Mouse (Mus musculus) heart, embryonic 16.5 days (tissue): ENCODE data around the gene Smg1. TPM values are rescaled to one million over a fixed set of nuclear protein-coding genes. Genes with fewer than 3 reads are reported as not detected.

Source experiments
- ATAC-seq: fragments of 200-750 bp; cut with Nextera tagmentation; replicated peaks from 2 replicates; pipeline ENCODE4 v1.8.0; 2017; ENCODE audit warnings: moderate number of reproducible peaks; ENCODE audit not compliant: insufficient read depth, low FRiP score; ENCODE audit errors: extremely low read depth
- H3K27ac ChIP-seq: fragments of 300-500 bp; sonication (generic); 2 replicates; pipeline ENCODE4 v1.5.1; 2014; ENCODE audit warnings: mild to moderate bottlenecking, low read length, control low read depth, moderate library complexity
- H3K27me3 ChIP-seq: fragments of 300-500 bp; sonication (generic); 2 replicates; pipeline ENCODE4 v1.6.1; 2014; ENCODE audit warnings: low read length, mixed read lengths; ENCODE audit not compliant: control insufficient read depth, insufficient read depth
- H3K36me3 ChIP-seq: fragments of 300-500 bp; sonication (generic); 2 replicates; pipeline ENCODE4 v1.6.1; 2014; ENCODE audit not compliant: control insufficient read depth, insufficient read depth
- H3K4me1 ChIP-seq: fragments of 300-500 bp; sonication (generic); 2 replicates; pipeline ENCODE4 v1.6.1; 2014; ENCODE audit warnings: low read length, mixed read lengths; ENCODE audit not compliant: control insufficient read depth, insufficient read depth
- H3K4me2 ChIP-seq: fragments of 300-500 bp; sonication (generic); 2 replicates; pipeline ENCODE4 v1.6.1; 2014; ENCODE audit warnings: low read depth, mild to moderate bottlenecking, control low read depth, low read length
- H3K4me3 ChIP-seq: fragments of 300-500 bp; sonication (generic); 2 replicates; pipeline ENCODE4 v1.5.1; 2014; ENCODE audit warnings: mild to moderate bottlenecking, control low read depth, low read length
- H3K9ac ChIP-seq: fragments of 300-500 bp; sonication (generic); 2 replicates; pipeline ENCODE4 v1.6.1; 2014; ENCODE audit warnings: low read length, control low read depth
- H3K9me3 ChIP-seq: fragments of 300-500 bp; sonication (generic); replicated peaks from 2 replicates; pipeline ENCODE4 v1.6.1; 2016; ENCODE audit warnings: low read length; ENCODE audit not compliant: control insufficient read depth
- WGBS: fragments of 180-500 bp; shearing (Covaris S2); extraction: QIAGEN DNeasy Blood & Tissue Kit; methylation state at CpG from one replicate; pipeline ENCODE4 v1.1.7; 2014; 5-methylcytosine and 5-hydroxymethylcytosine counted together
- polyA plus RNA-seq: library from polyadenylated mRNA; unstranded; fragments of >200 nt; fragmentation: Nextera tagmentation; extraction: Ambion mirVana; gene quantifications from 2 replicates; pipeline ENCODE4 v1.2.1, GENCODE M21; 2015

The Smg1 gene
- polyA plus RNA-seq, 1 experiment from 2014 or later, result 13.9 TPM

DNA sequence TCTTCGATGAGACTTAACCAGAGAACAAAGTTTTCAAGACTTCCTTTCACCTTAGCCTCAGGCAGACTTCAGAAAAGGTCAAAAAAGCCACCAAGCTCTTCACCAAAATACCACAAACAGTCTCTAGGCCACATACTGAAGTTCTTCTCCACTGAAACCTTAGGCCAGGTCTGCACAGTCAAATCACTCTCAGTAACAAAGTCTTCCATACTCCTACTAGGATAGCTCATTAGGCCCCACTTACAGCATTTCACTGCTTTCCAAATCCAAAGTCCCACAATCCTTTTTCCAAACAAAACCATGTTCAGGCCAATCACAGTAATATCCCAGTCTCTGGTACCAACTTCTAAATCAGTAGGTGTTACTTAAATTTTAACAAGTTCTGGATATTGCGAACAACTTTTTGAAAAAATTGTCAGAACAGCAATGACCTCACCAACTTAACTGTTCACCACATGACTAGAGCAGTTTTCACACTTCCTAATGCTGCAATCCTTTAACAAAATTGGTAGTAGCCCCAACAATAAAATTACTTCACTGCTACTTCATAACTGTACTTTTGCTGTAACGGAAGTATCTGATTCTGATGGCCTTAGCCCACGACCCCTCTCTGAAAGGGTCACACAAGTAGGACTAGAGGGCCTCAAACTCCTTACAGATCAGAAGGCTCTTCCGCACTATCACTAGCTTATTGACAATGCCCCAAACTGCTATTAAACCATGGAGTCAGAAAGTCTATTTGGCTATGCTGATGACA is 129.8 kb downstream of the Smg1 start:
- no peaks in the 10 kb centered on the region for H3K27me3 ChIP-seq
- H3K4me1 ChIP-seq, result peaks cover 42% of the 10 kb centered on the region
- H3K27ac ChIP-seq, result no peak overlapping the region
- peak overlapping the region; percentile 89 for H3K4me3 ChIP-seq
- 51% methylated on average over 5 of the region's 5 CpGs for WGBS
- H3K4me2 ChIP-seq, result peak overlapping the region; percentile 91
- H3K9me3 ChIP-seq, result no peaks in the 10 kb centered on the region
- 0 out of 2 replicates have a peak overlapping the region, but pooled peaks have one; percentile 21 for H3K9ac ChIP-seq
- ATAC-seq, result no peak
- peaks cover 49% of the 10 kb centered on the region for H3K36me3 ChIP-seq

GRCm38 (mm10) chr7:118111128-118111527 is 132.3 kb downstream of the Smg1 start:
- Histone ChIP-seq H3K27ac (no peak overlapping the region), H3K4me2 (peak overlapping the region; percentile 40), H3K9me3 (no peaks in the 10 kb centered on the region), H3K9ac (no peak overlapping the region), H3K4me3 (peak overlapping the region; percentile 25), H3K36me3 (peaks cover 66% of the 10 kb centered on the region), H3K27me3 (no peaks in the 10 kb centered on the region), H3K4me1 (peaks cover 42% of the 10 kb centered on the region)
- WGBS, result 64% methylated on average over 3 of the region's 3 CpGs
- ATAC-seq, result no peak

DNA sequence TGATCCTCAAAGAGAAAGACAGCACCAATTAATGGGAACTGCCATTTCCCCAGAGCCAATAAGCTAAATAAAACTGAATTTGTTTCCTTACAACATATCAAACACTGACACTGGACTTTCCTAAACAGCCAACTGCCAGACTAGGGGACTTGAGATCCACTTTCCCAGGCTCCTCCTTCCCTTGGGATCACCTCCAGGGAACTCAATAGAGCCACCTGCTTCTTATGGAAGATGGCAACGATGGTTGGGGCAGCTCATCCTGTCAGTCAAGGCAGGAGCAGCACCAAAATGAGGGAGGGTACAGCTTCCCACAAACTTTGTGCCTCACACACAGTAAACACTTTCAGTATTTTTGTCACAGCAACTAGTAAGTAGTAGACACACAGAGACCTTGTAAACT is 135.8 kb downstream of the Smg1 start:
- peaks cover 22% of the 10 kb centered on the region for H3K4me1 ChIP-seq
- 54% methylated on average over 1 of the region's 1 CpGs for WGBS
- H3K9ac ChIP-seq, result no peak overlapping the region

DNA sequence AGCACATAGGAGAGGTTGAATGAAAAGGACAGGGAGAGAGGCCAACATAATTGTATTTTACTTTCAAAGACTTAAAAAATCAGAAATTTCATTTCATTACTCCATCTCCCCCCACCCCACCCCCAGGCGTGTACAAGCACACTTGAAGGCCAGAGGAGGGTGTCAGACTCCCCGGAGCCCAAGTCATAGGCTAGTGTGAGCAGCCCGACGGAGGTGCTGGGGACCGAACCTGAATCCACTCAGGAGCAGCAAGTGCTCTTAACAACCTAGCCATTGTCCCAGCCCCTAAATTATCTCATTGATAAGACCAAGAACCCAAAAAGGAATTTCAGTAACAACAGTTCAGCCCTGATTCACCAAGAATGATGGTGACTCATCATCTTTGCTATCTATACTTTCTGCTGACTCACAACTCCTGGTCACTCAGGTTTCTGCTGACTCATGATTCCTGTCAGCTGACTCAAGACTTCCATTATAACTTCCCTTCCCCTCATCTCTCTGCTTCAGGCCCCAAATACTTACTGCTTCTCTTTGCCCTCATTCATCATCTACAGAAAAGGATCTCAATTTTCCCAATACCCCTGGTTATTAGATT is 138.9 kb downstream of the Smg1 start:
- no peaks in the 10 kb centered on the region for H3K27me3 ChIP-seq
- 61% methylated on average over 5 of the region's 5 CpGs for WGBS
- ATAC-seq, result no peak
- no peaks in the 10 kb centered on the region for H3K9me3 ChIP-seq
- H3K27ac ChIP-seq, result no peak overlapping the region
- H3K4me3 ChIP-seq, result no peak overlapping the region
- H3K4me1 ChIP-seq, result peaks cover 2% of the 10 kb centered on the region; the same call in 1 of the 2 replicates
- peaks cover 46% of the 10 kb centered on the region for H3K36me3 ChIP-seq
- no peak overlapping the region for H3K9ac ChIP-seq
- H3K4me2 ChIP-seq, result no peak overlapping the region

More for the DNA sequence above, 135.8 kb downstream of the Smg1 start:
- no peaks in the 10 kb centered on the region for H3K9me3 ChIP-seq
- H3K27me3 ChIP-seq, result no peaks in the 10 kb centered on the region
- H3K36me3 ChIP-seq, result peaks cover 73% of the 10 kb centered on the region
- H3K4me2 ChIP-seq, result no peak overlapping the region
- H3K4me3 ChIP-seq, result no peak overlapping the region
- H3K27ac ChIP-seq, result no peak overlapping the region
- ATAC-seq, result no peak

DNA sequence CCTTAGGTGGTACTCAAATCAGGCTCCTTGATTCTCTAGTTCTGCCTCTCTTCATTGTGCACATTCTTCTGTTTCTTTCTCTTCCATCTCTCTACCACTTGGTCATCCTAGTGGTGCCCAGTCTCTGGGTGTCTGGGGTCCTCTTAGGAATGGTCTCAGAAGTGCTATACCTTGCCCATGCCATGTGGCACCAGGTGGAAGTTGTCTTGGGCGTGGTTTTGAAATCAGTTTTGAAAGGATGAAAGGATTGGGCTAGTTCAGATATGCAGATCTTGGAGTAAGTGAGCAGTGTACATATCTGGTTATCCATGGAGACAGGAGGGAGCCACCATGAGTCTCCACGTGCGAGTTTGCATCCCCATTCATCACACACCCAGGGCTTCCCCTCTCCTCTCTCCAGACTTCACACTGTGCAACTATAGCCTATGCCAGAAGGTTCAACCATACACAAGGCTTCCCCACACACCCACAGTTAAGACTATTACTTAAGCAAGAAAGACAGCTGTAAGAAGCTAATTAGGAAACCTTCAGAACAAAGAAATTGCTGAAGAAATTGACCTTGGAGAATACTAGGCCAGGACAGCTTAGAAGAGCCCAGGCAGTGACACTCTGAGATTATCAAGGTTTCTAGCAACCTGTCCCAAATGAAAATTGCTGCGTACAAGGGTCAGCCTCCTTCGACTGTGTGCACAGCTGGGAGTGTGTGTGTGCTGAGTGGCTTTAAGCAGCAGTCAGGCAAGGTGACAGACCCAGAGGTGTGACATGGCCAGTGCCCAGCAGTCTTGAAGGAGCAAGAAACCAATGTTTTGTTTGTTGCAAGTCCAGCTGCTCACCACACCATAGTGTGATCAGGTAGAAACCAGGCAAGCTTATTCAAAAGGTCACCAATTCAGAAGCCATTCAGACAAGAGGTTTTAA is 139.7 kb downstream of the Smg1 start:
- Histone ChIP-seq H3K4me1 (peaks cover 2% of the 10 kb centered on the region; the same call in 1 of the 2 replicates), H3K27me3 (no peaks in the 10 kb centered on the region), H3K4me3 (no peak overlapping the region), H3K27ac (no peak overlapping the region), H3K9me3 (no peaks in the 10 kb centered on the region), H3K9ac (no peak overlapping the region), H3K4me2 (no peak overlapping the region), H3K36me3 (peaks cover 38% of the 10 kb centered on the region)
- WGBS, result 46% methylated on average over 5 of the region's 5 CpGs
- ATAC-seq, result 0 out of 2 replicates have a peak, but pooled peaks have one; percentile 14

DNA sequence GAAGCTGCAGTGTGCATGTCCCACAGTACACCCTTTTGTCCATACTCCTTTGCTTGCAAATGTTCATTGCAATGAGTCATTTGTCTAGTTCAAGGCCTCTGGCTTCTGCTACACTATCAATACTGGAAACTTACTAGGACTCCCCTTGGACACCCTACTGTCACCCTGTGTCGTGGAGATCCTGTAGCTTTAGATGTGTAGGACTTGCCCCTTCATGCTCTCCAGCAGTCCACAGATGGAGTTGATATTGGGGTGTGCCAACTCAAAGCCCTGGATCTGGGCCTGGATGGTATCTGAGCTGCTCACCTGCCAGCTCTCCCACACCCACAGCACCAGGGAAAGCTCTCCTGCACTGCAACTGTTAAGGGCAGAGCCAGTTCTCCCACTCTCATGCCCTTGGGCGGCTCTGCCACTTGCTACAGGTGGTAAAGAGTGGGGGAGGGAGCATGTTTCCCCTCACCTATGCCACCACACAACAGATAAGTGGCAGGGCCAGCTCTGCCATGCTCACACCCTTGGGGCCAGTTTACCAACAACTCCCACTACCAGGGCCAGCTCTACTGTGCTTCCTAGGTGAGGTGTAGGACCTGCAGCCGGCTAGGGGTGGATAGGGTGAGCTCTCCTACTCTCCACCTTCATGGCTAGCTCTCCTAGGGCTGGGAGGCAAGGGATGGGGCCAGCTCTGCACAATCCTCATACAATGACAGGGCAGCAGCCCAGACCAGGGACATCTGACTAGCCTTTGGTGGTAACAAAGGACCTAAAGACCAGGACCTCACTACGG is 140.6 kb downstream of the Smg1 start:
- ATAC-seq, result 0 out of 2 replicates have a peak, but pooled peaks have one; percentile 4
- H3K27me3 ChIP-seq, result no peaks in the 10 kb centered on the region
- no peaks in the 10 kb centered on the region for H3K9me3 ChIP-seq
- H3K36me3 ChIP-seq, result peaks cover 29% of the 10 kb centered on the region
- 30% methylated on average over 4 of the region's 4 CpGs for WGBS
- no peak overlapping the region for H3K4me3 ChIP-seq
- H3K4me2 ChIP-seq, result no peak overlapping the region
- peaks cover 2% of the 10 kb centered on the region; the same call in 1 of the 2 replicates for H3K4me1 ChIP-seq
- no peak overlapping the region for H3K27ac ChIP-seq
- no peak overlapping the region for H3K9ac ChIP-seq

- 42% methylated on average over 4 of the region's 4 CpGs for WGBS
- no peak for ATAC-seq
- H3K27me3 ChIP-seq, result no peaks in the 10 kb centered on the region
- no peak overlapping the region for H3K4me3 ChIP-seq
- no peaks in the 10 kb centered on the region for H3K9me3 ChIP-seq
- peaks cover 23% of the 10 kb centered on the region for H3K36me3 ChIP-seq
- no peak overlapping the region for H3K9ac ChIP-seq
- H3K4me2 ChIP-seq, result no peak overlapping the region
- peaks cover 2% of the 10 kb centered on the region; the same call in 1 of the 2 replicates for H3K4me1 ChIP-seq
- no peak overlapping the region for H3K27ac ChIP-seq
Observed at GRCm38 (mm10) chr7:118102231-118102630, 141.2 kb downstream of the Smg1 start.

- Histone ChIP-seq H3K36me3 (no peaks in the 10 kb centered on the region), H3K4me3 (no peak overlapping the region), H3K27me3 (no peaks in the 10 kb centered on the region), H3K4me2 (no peak overlapping the region), H3K27ac (no peak overlapping the region), H3K9ac (no peak overlapping the region), H3K9me3 (no peaks in the 10 kb centered on the region), H3K4me1 (no peaks in the 10 kb centered on the region)
- 38% methylated on average over 7 of the region's 7 CpGs for WGBS
- ATAC-seq, result 0 out of 2 replicates have a peak, but pooled peaks have one; percentile 8
Observed at GRCm38 (mm10) chr7:118097615-118098014, 145.9 kb downstream of the Smg1 start.
